Mouse (Mus musculus) heart, embryonic 11.5 days (tissue): ENCODE measurements at regions not wholly inside any gene's neighbourhood (a gene's known extent, or its start where the extent isn't known, plus 50 kb on each side); places are given as distances from the start of the nearest gene placed in this dataset.

ENCODE experiments used
- ATAC-seq: fragments of 200-750 bp; cut with Nextera tagmentation; replicated peaks from 2 replicates; pipeline ENCODE4 v1.8.0; 2017; ENCODE audit warnings: moderate library complexity; ENCODE audit not compliant: insufficient number of reproducible peaks, low FRiP score, low TSS enrichment
- H3K27ac ChIP-seq: fragments of 300-500 bp; sonication (generic); 2 replicates; pipeline ENCODE4 v1.5.1; 2014; ENCODE audit warnings: mild to moderate bottlenecking, low read depth, low read length
- H3K27me3 ChIP-seq: fragments of 300-500 bp; sonication (generic); 2 replicates; pipeline ENCODE4 v1.6.1; 2014; ENCODE audit warnings: mild to moderate bottlenecking, low read length, mixed read lengths; ENCODE audit not compliant: control insufficient read depth, insufficient read depth
- H3K36me3 ChIP-seq: fragments of 300-500 bp; sonication (generic); 2 replicates; pipeline ENCODE4 v1.6.1; 2014; ENCODE audit warnings: mild to moderate bottlenecking, low read length, moderate library complexity, mixed read lengths; ENCODE audit not compliant: control insufficient read depth, insufficient read depth
- H3K4me1 ChIP-seq: fragments of 300-500 bp; sonication (generic); 2 replicates; pipeline ENCODE4 v1.6.1; 2014; ENCODE audit warnings: low read length; ENCODE audit not compliant: control insufficient read depth, insufficient read depth
- H3K4me2 ChIP-seq: fragments of 300-500 bp; sonication (generic); 2 replicates; pipeline ENCODE4 v1.6.1; 2014; ENCODE audit warnings: mild to moderate bottlenecking, moderate library complexity
- H3K4me3 ChIP-seq: fragments of 300-500 bp; sonication (generic); 2 replicates; pipeline ENCODE4 v1.5.1; 2014; ENCODE audit warnings: low read depth, low read length
- H3K9ac ChIP-seq: fragments of 300-500 bp; sonication (generic); 2 replicates; pipeline ENCODE4 v1.6.1; 2014; ENCODE audit warnings: mild to moderate bottlenecking, low read depth, low read length, moderate library complexity
- H3K9me3 ChIP-seq: fragments of 300-500 bp; sonication (generic); replicated peaks from 2 replicates; pipeline ENCODE4 v1.6.1; 2016; ENCODE audit warnings: low read length; ENCODE audit not compliant: control insufficient read depth
- WGBS: fragments of 180-500 bp; shearing (Covaris S2); extraction: QIAGEN DNeasy Blood & Tissue Kit; methylation state at CpG from one replicate; pipeline ENCODE4 v1.1.7; 2014; ENCODE audit not compliant: insufficient replicate concordance; 5-methylcytosine and 5-hydroxymethylcytosine counted together

- Histone ChIP-seq H3K4me1 (no peaks in the 10 kb centered on the region), H3K36me3 (no peaks in the 10 kb centered on the region), H3K9ac (no peak overlapping the region), H3K9me3 (no peaks in the 10 kb centered on the region), H3K4me3 (no peak overlapping the region), H3K27ac (no peak overlapping the region), H3K27me3 (no peaks in the 10 kb centered on the region), H3K4me2 (no peak overlapping the region)
- whole genome bisulfite sequencing, result 87% methylated on average over 6 of the region's 6 CpGs
- ATAC-seq, result no peak
These were observed 181.8 kb upstream of the Rnpc3 start for GRCm38 (mm10) chr3:113811790-113812189.

GRCm38 (mm10) chr3:113859421-113859820, 170.9 kb upstream of the Col11a1 start:
- Histone ChIP-seq H3K4me2 (no peak overlapping the region), H3K4me3 (no peak overlapping the region), H3K27me3 (no peaks in the 10 kb centered on the region), H3K4me1 (no peaks in the 10 kb centered on the region), H3K9ac (no peak overlapping the region), H3K36me3 (no peaks in the 10 kb centered on the region), H3K27ac (no peak overlapping the region), H3K9me3 (no peaks in the 10 kb centered on the region)
- 46% methylated on average over 1 of the region's 1 CpGs for WGBS
- ATAC-seq, result no peak

GRCm38 (mm10) chr3:113860005-113860404, 170.3 kb upstream of the Col11a1 start:
- Histone ChIP-seq H3K27ac (no peak overlapping the region), H3K4me2 (no peak overlapping the region), H3K9ac (no peak overlapping the region), H3K36me3 (no peaks in the 10 kb centered on the region), H3K4me3 (no peak overlapping the region), H3K4me1 (no peaks in the 10 kb centered on the region), H3K9me3 (no peaks in the 10 kb centered on the region), H3K27me3 (no peaks in the 10 kb centered on the region)
- 78% methylated on average over 5 of the region's 5 CpGs for WGBS
- no peak for ATAC-seq

GRCm38 (mm10) chr3:113860426-113860825, 169.9 kb upstream of the Col11a1 start:
- Histone ChIP-seq H3K27me3 (no peaks in the 10 kb centered on the region), H3K4me3 (no peak overlapping the region), H3K9me3 (no peaks in the 10 kb centered on the region), H3K4me1 (no peaks in the 10 kb centered on the region), H3K4me2 (no peak overlapping the region), H3K27ac (no peak overlapping the region), H3K9ac (no peak overlapping the region), H3K36me3 (no peaks in the 10 kb centered on the region)
- no peak for ATAC-seq

DNA sequence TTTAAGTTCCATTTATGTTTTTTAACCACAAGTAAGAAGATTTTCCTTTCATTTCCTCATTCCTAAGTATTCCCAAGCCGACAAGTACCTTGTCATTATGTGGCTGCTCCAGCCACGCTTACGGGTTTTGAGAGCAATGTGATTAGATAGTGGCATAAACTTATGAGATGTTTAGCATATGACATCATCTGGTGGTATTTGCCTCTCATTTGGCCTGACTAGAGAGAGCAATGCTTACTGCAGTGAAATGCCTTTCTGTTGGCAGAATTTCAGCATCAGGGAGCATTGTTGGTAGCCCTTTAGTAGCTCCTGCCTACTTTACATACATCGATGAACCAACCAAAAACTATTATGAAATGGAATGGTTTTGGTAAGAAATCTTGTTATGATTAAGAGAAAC, 157.1 kb upstream of the Col11a1 start:
- Histone ChIP-seq H3K36me3 (no peaks in the 10 kb centered on the region), H3K4me3 (no peak overlapping the region), H3K9me3 (no peaks in the 10 kb centered on the region), H3K9ac (no peak overlapping the region), H3K27me3 (no peaks in the 10 kb centered on the region), H3K27ac (no peak overlapping the region), H3K4me1 (no peaks in the 10 kb centered on the region), H3K4me2 (no peak overlapping the region)
- WGBS, result 40% methylated on average over 4 of the region's 4 CpGs
- peak; percentile 61 for ATAC-seq

DNA sequence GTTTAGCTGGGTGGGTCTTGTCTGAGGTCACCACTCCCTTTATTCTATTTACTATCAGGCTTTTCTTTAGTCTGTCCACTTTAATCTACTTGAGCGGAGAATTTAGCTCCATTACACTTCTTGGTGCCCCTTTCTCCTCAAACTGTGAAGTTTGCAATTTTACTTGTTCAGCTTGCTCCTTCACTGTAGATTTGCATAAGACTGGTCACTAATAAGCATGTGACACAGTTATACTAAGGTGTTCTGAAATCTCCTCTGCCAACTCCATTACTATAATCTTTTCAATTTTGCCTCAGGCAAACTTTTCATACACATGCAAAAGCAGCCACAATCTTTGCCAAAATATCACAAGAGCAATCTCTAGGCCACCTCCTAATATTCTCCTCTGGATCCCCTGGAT, 125.2 kb upstream of the Col11a1 start:
- Histone ChIP-seq H3K4me3 (no peak overlapping the region), H3K36me3 (no peaks in the 10 kb centered on the region), H3K27ac (no peak overlapping the region), H3K4me2 (no peak overlapping the region), H3K27me3 (no peaks in the 10 kb centered on the region), H3K4me1 (0 out of 2 replicates have a peak, but pooled peaks cover 2% of the 10 kb centered on the region), H3K9ac (no peak overlapping the region), H3K9me3 (no peaks in the 10 kb centered on the region)
- 79% methylated on average over 1 of the region's 1 CpGs for WGBS
- ATAC-seq, result no peak

DNA sequence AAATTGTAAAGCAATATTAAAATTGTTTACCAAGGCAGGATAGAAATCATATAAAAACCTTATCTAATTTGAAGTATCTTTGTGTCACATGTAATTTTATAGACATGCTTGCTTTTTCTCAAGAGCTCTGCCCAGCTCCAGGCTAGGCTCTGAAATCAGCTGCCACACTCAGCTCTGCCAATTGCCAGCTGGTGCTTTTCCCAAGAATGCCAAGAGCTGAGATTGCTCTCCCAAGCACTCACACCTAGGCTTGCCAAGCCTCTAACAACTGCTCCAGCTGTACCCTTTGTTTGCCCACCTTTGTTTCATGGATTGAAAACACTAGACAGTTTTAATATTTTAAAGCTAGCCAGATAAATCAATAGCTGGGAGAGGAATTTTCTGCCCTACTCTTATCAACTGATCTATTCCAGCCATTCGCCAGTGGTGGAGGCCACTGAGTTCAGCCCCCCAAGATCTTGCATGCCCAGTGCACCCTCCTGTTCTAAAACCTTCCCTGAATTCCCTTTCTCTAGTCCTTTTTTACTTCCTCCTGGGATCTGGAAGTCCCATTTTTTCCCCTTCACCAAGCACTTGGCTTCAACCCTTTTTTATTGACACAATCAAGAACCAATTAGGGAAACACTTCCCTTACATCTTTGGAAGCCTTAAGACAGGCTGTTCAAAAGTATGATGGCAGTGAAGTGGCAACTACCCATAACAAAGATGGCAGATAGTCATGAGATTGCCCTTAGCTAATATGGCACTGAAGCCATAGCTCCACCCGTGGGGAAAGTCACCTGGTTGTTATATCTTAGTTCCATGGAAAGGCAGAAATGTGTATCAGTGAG, 110.8 kb upstream of the Col11a1 start:
- WGBS, result 71% methylated on average over 2 of the region's 2 CpGs
- ATAC-seq, result no peak
- Histone ChIP-seq H3K4me1 (no peaks in the 10 kb centered on the region), H3K4me2 (no peak overlapping the region), H3K9ac (no peak overlapping the region), H3K9me3 (no peaks in the 10 kb centered on the region), H3K27me3 (no peaks in the 10 kb centered on the region), H3K27ac (no peak overlapping the region), H3K36me3 (no peaks in the 10 kb centered on the region), H3K4me3 (no peak overlapping the region)

GRCm38 (mm10) chr3:113931553-113931952, 98.8 kb upstream of the Col11a1 start:
- Histone ChIP-seq H3K27ac (no peak overlapping the region), H3K9me3 (no peaks in the 10 kb centered on the region)

DNA sequence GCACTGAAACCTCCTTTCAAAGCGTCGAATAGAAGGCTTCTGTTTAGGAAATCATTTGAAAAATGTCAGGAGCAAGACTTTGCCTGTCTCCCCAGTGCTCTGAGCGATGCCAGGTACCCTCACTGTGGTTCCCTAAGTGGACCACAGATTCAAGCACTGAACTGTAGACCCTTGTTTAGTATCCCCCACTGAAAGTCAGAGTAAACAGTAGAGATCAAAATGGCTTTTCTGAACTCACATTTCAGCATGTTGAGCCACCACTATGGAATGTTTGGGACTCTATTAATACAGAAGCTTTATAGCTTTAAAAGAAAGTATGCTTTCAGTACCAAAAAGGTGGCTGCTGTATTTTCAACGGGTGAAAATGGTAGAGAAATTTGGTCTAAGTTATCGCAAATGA, 79.8 kb upstream of the Col11a1 start:
- ATAC-seq, result no peak
- no peaks in the 10 kb centered on the region for H3K4me1 ChIP-seq
- H3K4me2 ChIP-seq, result no peak overlapping the region
- 69% methylated on average over 5 of the region's 5 CpGs for WGBS
- no peaks in the 10 kb centered on the region for H3K9me3 ChIP-seq
- H3K36me3 ChIP-seq, result no peaks in the 10 kb centered on the region
- H3K4me3 ChIP-seq, result no peak overlapping the region
- H3K27ac ChIP-seq, result no peak overlapping the region
- H3K27me3 ChIP-seq, result no peaks in the 10 kb centered on the region
- H3K9ac ChIP-seq, result no peak overlapping the region

More at GRCm38 (mm10) chr3:113931553-113931952, 98.8 kb upstream of the Col11a1 start:
- Histone ChIP-seq H3K36me3 (no peaks in the 10 kb centered on the region), H3K4me2 (no peak overlapping the region), H3K4me1 (no peaks in the 10 kb centered on the region), H3K9ac (no peak overlapping the region), H3K27me3 (no peaks in the 10 kb centered on the region), H3K4me3 (no peak overlapping the region)
- no peak for ATAC-seq
- WGBS, result 76% methylated on average over 3 of the region's 3 CpGs
